Mouse (Mus musculus) cerebral cortex, adult 2 months (tissue): Measurements from ENCODE around the gene Gm14819.

Experiments
- WGBS: fragments of 180-500 bp; shearing (Covaris S2); methylation state at CpG from one replicate; pipeline ENCODE4 v1.1.7; 2018; 5-methylcytosine and 5-hydroxymethylcytosine counted together

Gene Gm14819

GRCm38 (mm10) chrX:35403883-35404282, at the start of gene Gm14819:
Gene Gm14819 (plus strand): TSS chrX:35404183.
- no CpG with 5 or more reads among the region's 6 CpGs for WGBS
